Mouse (Mus musculus) intestine, postnatal 0 days (tissue): Measurements from ENCODE around the gene Zcchc17. TPM values are rescaled to one million over a fixed set of nuclear protein-coding genes. Genes with fewer than 3 reads are reported as not detected.

Experiments used
- ATAC-seq: fragments of 200-750 bp; cut with Nextera tagmentation; 2 replicates; pipeline ENCODE4 v1.8.0; 2017; ENCODE audit warnings: mild to moderate bottlenecking, moderate TSS enrichment, moderate library complexity
- H3K27ac ChIP-seq: fragments of 300-500 bp; sonication (generic); 2 replicates; pipeline ENCODE4 v1.5.1; 2014; ENCODE audit warnings: mild to moderate bottlenecking, low read depth, low read length, moderate library complexity
- H3K27me3 ChIP-seq: fragments of 300-500 bp; sonication (generic); replicated peaks from 2 replicates; pipeline ENCODE4 v1.6.1; 2014; ENCODE audit warnings: low read length, mixed read lengths; ENCODE audit not compliant: control insufficient read depth, insufficient read depth
- H3K36me3 ChIP-seq: fragments of 300-500 bp; sonication (generic); 2 replicates; pipeline ENCODE4 v1.6.1; 2014; ENCODE audit warnings: mild to moderate bottlenecking, moderate library complexity; ENCODE audit not compliant: control insufficient read depth, insufficient read depth
- H3K4me1 ChIP-seq: fragments of 300-500 bp; sonication (generic); replicated peaks from 2 replicates; pipeline ENCODE4 v1.6.1; 2014; ENCODE audit warnings: antibody characterized with exemption, low read length, mixed read lengths; ENCODE audit not compliant: control insufficient read depth, insufficient read depth
- H3K4me2 ChIP-seq: fragments of 300-500 bp; sonication (generic); replicated peaks from 2 replicates; pipeline ENCODE4 v1.6.1; 2014; ENCODE audit warnings: low read depth, mild to moderate bottlenecking, moderate library complexity
- H3K4me3 ChIP-seq: fragments of 300-500 bp; sonication (generic); 2 replicates; pipeline ENCODE4 v1.5.1; 2014; ENCODE audit warnings: low read depth, low read length
- H3K9ac ChIP-seq: fragments of 300-500 bp; sonication (generic); 2 replicates; pipeline ENCODE4 v1.6.1; 2014; ENCODE audit warnings: mild to moderate bottlenecking, low read depth, low read length
- H3K9me3 ChIP-seq: fragments of 300-500 bp; sonication (generic); 2 replicates; pipeline ENCODE4 v1.6.1; 2016; ENCODE audit warnings: mixed run types; ENCODE audit not compliant: control insufficient read depth
- CTCF ChIP-seq: sonication (generic); IDR thresholded peaks from 2 replicates; pipeline ENCODE4 v1.5.1; 2016; ENCODE audit warnings: low read depth, mild to moderate bottlenecking, control low read depth, antibody characterized with exemption, moderate library complexity
- WGBS: fragments of 180-500 bp; shearing (Covaris S2); extraction: QIAGEN DNeasy Blood & Tissue Kit; methylation state at CpG from one replicate; pipeline ENCODE4 v1.1.7; 2014; 5-methylcytosine and 5-hydroxymethylcytosine counted together
- polyA plus RNA-seq: library from polyadenylated mRNA; unstranded; fragments of >200 nt; fragmentation: Nextera tagmentation; extraction: Ambion mirVana; gene quantifications from 2 replicates; pipeline ENCODE4 v1.2.1, GENCODE M21; 2015

Zcchc17 gene
- polyA plus RNA-seq, 1 experiment from 2014 or later, result 46.4 TPM

DNA sequence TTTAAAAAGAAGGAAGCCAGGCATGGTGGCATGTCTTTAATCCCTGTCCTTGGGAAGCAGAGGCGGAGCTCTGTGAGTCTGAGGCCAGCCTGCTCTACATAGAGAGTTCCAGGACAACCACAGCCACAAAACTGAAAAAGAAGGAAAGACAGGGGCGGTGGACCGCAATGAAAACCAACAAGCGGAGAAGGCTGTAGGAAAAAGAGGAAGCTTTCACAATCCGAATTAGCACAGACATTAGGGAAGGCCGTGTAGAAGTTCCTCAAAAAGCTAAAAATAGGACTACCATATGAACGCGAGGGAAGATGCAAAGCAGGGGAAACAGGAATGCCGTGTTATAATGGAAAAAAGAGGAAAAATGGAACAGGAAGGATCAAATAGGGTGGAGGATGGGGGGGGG is 75.9 kb downstream of the Zcchc17 start:
- no peaks in the 10 kb centered on the region for H3K36me3 ChIP-seq
- no peak for ATAC-seq
- H3K9me3 ChIP-seq, result no peaks in the 10 kb centered on the region
- no peak for TF ChIP-seq CTCF
- peaks cover 3% of the 10 kb centered on the region; the same call in 1 of the 2 replicates for H3K27me3 ChIP-seq
- no peak overlapping the region for H3K9ac ChIP-seq
- H3K27ac ChIP-seq, result no peak overlapping the region
- H3K4me2 ChIP-seq, result no peak overlapping the region
- no peak overlapping the region for H3K4me3 ChIP-seq
- 81% methylated on average over 9 of the region's 9 CpGs for WGBS
- H3K4me1 ChIP-seq, result no peaks in the 10 kb centered on the region

DNA sequence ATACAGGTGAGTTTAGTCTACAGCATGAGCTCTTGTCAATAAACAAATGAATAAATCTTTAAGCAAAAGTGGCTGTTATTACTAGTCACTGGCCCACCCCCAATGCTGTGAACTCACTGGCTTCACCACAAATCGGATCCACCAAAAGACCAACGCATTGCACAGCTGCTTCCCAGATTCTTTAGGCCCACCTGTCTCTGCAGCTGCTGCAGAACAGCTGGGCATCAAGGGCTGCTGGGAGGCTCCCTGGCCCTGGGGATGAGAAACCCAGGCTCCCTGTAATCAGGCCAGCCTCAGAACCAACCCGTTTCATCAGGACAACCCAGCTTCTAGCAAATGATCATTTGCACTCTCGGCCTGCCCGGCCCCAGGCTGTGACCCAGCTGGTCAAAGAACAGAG is 76.9 kb downstream of the Zcchc17 start:
- Histone ChIP-seq H3K36me3 (no peaks in the 10 kb centered on the region), H3K9ac (no peak overlapping the region), H3K4me3 (no peak overlapping the region), H3K4me1 (no peaks in the 10 kb centered on the region), H3K4me2 (no peak overlapping the region), H3K27me3 (peaks cover 3% of the 10 kb centered on the region; the same call in 1 of the 2 replicates), H3K9me3 (no peaks in the 10 kb centered on the region), H3K27ac (no peak overlapping the region)
- ATAC-seq, result no peak
- TF ChIP-seq CTCF, result no peak
- WGBS, result 69% methylated on average over 5 of the region's 5 CpGs

DNA sequence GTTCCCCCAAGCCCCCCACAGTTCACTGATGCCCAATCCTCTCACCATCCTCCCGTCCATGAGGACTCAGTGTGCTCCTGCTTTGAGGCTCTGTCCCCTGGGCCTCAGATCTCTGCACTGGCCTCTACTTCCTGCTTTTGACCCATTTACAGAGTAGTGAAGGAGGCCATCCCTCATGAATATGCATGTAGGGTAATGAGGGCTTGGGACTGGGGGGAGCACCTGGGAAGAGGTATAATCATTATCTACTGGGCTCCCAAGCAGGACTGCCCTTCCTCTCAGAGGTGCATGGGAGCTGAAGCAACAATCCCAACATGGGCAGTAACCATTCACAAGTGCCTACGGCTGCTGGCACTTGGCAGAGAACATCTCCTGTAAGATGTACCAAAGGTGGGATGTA is 80.6 kb downstream of the Zcchc17 start, which contains the start of gene Serinc2:
Serinc2 (minus strand) TSS at position 101 of the 400 bp plus-strand sequence.
- Histone ChIP-seq H3K4me3 (no peak within 1 kb of the TSS), H3K36me3 (no peaks in the 10 kb centered on the region), H3K27ac (no peak within 1 kb of the TSS), H3K4me2 (no peak within 1 kb of the TSS), H3K27me3 (peaks cover 14% of the 10 kb centered on the region; the same call in 1 of the 2 replicates), H3K9me3 (no peaks in the 10 kb centered on the region), H3K4me1 (peaks cover 3% of the 10 kb centered on the region; the same call in 1 of the 2 replicates), H3K9ac (no peak within 1 kb of the TSS)
- no peak for TF ChIP-seq CTCF
- WGBS, result 68% methylated on average over 2 of the region's 2 CpGs
- ATAC-seq, result no peak

DNA sequence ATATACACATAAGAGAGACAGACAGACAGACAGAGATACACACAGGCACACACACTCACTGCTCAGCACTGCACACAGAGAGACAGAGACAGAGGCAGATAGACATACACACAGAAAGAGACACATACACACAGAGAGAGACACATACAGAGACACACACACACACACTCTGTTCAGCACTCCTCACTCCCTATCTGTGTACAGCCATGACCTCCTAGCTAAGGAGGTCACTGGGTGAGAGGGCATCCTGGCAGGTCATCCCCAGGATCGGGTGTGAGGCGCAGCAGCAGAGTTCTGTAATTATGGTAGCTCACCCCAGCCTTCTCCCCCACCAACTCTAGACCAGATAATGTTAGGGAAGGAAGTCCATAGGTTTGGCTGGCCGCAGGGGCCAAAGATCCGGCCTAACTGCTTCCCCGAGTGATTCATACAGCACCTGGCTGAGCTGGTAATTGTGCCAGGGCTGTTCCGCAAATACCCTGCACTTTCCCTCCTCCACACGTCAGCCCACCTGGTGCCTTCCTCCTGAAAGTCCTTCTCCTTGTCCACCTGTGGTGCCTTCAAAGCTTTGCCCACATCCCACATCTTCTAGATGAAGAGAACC is 83.1 kb downstream of the Zcchc17 start:
- WGBS, result 30% methylated on average over 7 of the region's 7 CpGs
- Histone ChIP-seq H3K9me3 (no peaks in the 10 kb centered on the region), H3K4me2 (no peak overlapping the region; the same call in 1 of the 2 replicates), H3K4me3 (no peak overlapping the region), H3K36me3 (no peaks in the 10 kb centered on the region), H3K9ac (peak overlapping the region; percentile 7; the same call in 1 of the 2 replicates), H3K27ac (no peak overlapping the region), H3K4me1 (peaks cover 3% of the 10 kb centered on the region; the same call in 1 of the 2 replicates), H3K27me3 (peaks cover 14% of the 10 kb centered on the region; the same call in 1 of the 2 replicates)
- ATAC-seq, result peak; percentile 50
- no peak for TF ChIP-seq CTCF

DNA sequence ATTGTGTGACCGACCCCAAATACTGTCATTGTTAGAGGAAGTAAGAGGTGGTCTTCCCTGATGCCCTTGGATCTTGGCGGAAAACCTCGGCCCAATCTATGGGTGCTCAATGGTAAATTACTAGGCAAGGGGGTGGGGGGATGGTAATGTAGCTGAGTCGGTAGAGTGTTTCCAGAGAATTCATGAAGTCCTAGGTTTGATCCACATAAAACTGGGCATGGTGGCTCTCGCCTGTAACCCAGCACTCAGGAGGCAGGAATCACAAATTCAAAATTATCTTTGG is 84.0 kb downstream of the Zcchc17 start:
- peak overlapping the region; percentile 96 for H3K4me2 ChIP-seq
- H3K4me3 ChIP-seq, result peak overlapping the region; percentile 63
- TF ChIP-seq CTCF, result no peak
- H3K4me1 ChIP-seq, result peaks cover 3% of the 10 kb centered on the region; the same call in 1 of the 2 replicates
- no peak for ATAC-seq
- H3K36me3 ChIP-seq, result no peaks in the 10 kb centered on the region
- 58% methylated on average over 5 of the region's 5 CpGs for WGBS
- no peak overlapping the region for H3K9ac ChIP-seq
- H3K27ac ChIP-seq, result no peak overlapping the region
- peaks cover 14% of the 10 kb centered on the region; the same call in 1 of the 2 replicates for H3K27me3 ChIP-seq
- H3K9me3 ChIP-seq, result no peaks in the 10 kb centered on the region

DNA sequence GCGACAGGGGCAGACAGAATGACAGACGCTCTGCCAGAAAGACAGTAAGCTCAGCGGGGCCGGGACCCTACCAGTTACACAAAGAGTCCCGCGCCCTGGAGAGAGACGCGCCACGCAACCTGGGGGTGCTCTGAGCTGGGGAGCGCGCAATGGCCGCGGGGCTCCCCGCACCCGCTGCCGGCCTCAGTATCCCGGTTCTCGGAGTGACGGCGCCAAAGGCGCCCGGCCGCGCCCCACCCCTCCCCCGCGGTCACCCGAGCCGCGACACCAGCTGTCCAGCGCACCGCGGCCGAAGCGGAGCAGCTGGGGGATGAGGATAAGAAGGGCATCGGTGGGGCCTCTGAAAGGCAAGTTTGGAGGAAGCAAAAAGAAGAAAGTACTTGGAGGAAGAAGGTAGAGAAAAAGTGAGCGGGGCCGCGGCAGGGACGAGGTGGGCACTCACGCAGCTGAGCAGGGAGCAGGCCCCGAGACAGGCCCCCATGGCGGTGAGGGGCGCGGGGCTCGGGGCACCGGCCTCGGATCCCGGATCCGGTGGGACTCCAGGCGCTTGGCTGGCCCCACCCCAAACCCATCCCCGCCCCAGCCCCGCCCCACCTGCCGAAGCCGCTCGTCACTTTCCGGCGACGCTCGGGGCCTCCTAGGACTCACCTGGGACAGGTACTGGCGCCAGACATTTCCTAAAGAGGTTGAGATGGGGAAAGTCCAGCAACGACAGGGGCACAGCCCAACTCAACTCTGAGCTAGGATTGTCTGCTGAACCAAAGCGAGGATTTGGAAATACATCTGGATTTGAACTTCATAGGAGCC is 84.5 kb downstream of the Zcchc17 start:
- no peak overlapping the region for H3K27ac ChIP-seq
- 2% methylated on average over 61 of the region's 62 CpGs for WGBS

More for the DNA sequence above, 84.5 kb downstream of the Zcchc17 start:
- H3K4me3 ChIP-seq, result peak overlapping the region; percentile 63
- peaks cover 14% of the 10 kb centered on the region; the same call in 1 of the 2 replicates for H3K27me3 ChIP-seq
- TF ChIP-seq CTCF, result no peak
- H3K36me3 ChIP-seq, result no peaks in the 10 kb centered on the region
- H3K4me2 ChIP-seq, result peak overlapping the region; percentile 96
- ATAC-seq, result peak; percentile 73
- no peaks in the 10 kb centered on the region for H3K9me3 ChIP-seq
- peaks cover 3% of the 10 kb centered on the region; the same call in 1 of the 2 replicates for H3K4me1 ChIP-seq
- H3K9ac ChIP-seq, result peak overlapping the region; percentile 60
